Mouse (Mus musculus) left cerebral cortex, adult 9 months (tissue): ENCODE data around the gene Ccz1.

Experiments
- DNase-seq, 2 experiments: peaks; one replicate each; pipeline ENCODE4 v3.0.0; 2022; ENCODE audit warnings: low spot score in 2 of 2

Gene Ccz1

GRCm38 (mm10) chr5:143943231-143944125 is 71.2 kb downstream of the Ccz1 start:
- DNase-seq: peak; percentile 74 to 91

- no peak for DNase-seq
Measured at GRCm38 (mm10) chr5:143941588-143941987, 73.1 kb downstream of the Ccz1 start.
